Mouse (Mus musculus) ES-E14 (cell line): ENCODE data around the gene Dok7. TPM values are rescaled to one million over a fixed set of nuclear protein-coding genes. Genes with fewer than 3 reads are reported as not detected.

Experiments
- DNase-seq: peaks from one replicate; pipeline ENCODE4 v3.0.0-alpha.2; 2013; ENCODE audit warnings: low read depth, low spot score
- H3K27ac ChIP-seq: 2 replicates; pipeline ENCODE4 v1.5.1; 2012; ENCODE audit warnings: low read depth, mild to moderate bottlenecking, low read length, moderate library complexity, mixed read lengths; ENCODE audit not compliant: poor library complexity, insufficient read depth, severe bottlenecking
- H3K36me3 ChIP-seq: 2 replicates; pipeline ENCODE4 v1.6.1; 2012; ENCODE audit warnings: mild to moderate bottlenecking, low read length, moderate library complexity, mixed read lengths; ENCODE audit not compliant: control insufficient read depth, poor library complexity, insufficient read depth, severe bottlenecking
- H3K4me1 ChIP-seq, 2 experiments: fragments of 150-350 bp in 1 of 2; sonication (generic) in 1 of 2; 2 replicates each; pipeline ENCODE4 v1.6.1; 2012; ENCODE audit warnings: low read length in 2 of 2, mild to moderate bottlenecking in 1 of 2, mixed read lengths in 1 of 2; ENCODE audit not compliant: control insufficient read depth in 2 of 2, insufficient read depth in 2 of 2, poor library complexity in 1 of 2
- H3K4me3 ChIP-seq, 2 experiments: fragments of 150-350 bp in 1 of 2; sonication (generic) in 1 of 2; 2 replicates each; pipeline ENCODE4 v1.5.1; 2012; ENCODE audit warnings: low read length in 2 of 2, low read depth in 1 of 2, mild to moderate bottlenecking in 1 of 2, mixed read lengths in 1 of 2; ENCODE audit not compliant: insufficient read depth in 1 of 2, poor library complexity in 1 of 2, severe bottlenecking in 1 of 2
- H3K9ac ChIP-seq: 2 replicates; pipeline ENCODE4 v1.6.1; 2012; ENCODE audit warnings: low read depth, mild to moderate bottlenecking, low read length, mixed read lengths; ENCODE audit not compliant: poor library complexity, insufficient read depth, severe bottlenecking
- H3K9me3 ChIP-seq: fragments of 150-350 bp; sonication (generic); 2 replicates; pipeline ENCODE4 v1.6.1; 2012; ENCODE audit warnings: low read depth, mild to moderate bottlenecking, low read length; ENCODE audit not compliant: control insufficient read depth, insufficient read depth
- CHD2 ChIP-seq: IDR thresholded peaks from 2 replicates; pipeline ENCODE4 v1.6.1; 2014; ENCODE audit warnings: mild to moderate bottlenecking, low read depth, low read length, inconsistent platforms
- HCFC1 ChIP-seq: IDR thresholded peaks from 2 replicates; pipeline ENCODE4 v1.6.1; 2012; ENCODE audit warnings: low read length, inconsistent platforms, borderline replicate concordance; ENCODE audit not compliant: insufficient read depth
- MAFK ChIP-seq: IDR thresholded peaks from 2 replicates; pipeline ENCODE4 v1.6.1; 2014; ENCODE audit warnings: mild to moderate bottlenecking, low read depth, low read length, inconsistent platforms; ENCODE audit not compliant: insufficient read depth
- ZC3H11A ChIP-seq: IDR thresholded peaks from 2 replicates; pipeline ENCODE4 v1.6.1; 2012; ENCODE audit warnings: low read depth, mild to moderate bottlenecking, inconsistent platforms, low read length, borderline replicate concordance
- ZNF384 ChIP-seq: IDR thresholded peaks from 2 replicates; pipeline ENCODE4 v1.6.1; 2012; ENCODE audit warnings: low read depth, low read length, inconsistent platforms
- in situ Hi-C, 2 experiments: fragments of 600-800 bp; cut with MboI; formaldehyde crosslinking; loops; one replicate each; pipeline ENCODE4 v1.15.1; 2025; ENCODE audit warnings: low sequenced_read_pairs in 2 of 2, inconsistent platforms in 1 of 2; ENCODE audit not compliant: unreplicated experiment in 2 of 2
- total RNA-seq: library from RNA; depleted of rRNA; stranded (reverse); fragments of 300-350 nt; gene quantifications from 2 replicates; pipeline ENCODE4 v1.2.3, GENCODE M21; 2012

Gene Dok7
- total RNA-seq, 1 experiment: 0.18 TPM

DNA sequence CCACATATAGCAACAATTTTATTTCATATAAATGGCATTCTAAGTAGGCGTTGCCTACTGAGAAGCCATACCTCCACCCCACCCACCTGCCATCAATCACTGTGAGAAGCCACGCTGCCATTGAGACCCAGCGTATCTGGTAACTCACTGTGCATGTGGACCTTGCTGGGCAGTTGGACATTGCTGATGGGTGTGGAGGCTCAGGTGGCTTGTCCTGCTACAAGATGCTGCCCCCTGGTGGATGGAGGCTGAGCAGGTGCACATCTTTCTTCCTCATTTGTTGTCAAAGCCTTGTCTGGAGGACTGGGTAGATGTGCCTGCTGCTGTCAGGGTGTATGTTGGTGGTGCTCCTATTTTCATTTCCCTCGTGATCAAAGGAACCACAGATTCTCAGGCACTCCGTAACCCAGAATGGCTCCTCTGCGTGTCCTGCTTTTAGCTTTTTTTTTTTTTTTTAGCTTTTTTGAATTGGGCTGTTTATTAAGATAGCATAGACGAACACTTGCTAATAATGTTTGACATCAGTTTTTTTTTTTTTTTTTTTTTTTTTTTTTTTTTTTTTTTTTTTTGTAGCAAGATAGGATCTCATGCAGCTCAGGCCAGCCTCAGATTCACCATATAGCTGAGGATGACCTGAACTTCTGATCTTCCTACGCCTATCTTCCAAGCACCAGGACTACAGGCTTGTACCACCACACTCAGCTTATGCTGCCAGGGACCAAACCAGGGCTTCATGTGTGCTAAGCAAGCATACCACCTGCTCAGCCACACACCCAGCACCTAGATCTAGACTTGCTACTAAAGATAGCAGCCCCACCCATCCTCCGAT is 32.4 kb downstream of the Dok7 start:
- Histone ChIP-seq H3K9me3 (no peaks in the 10 kb centered on the region), H3K4me1 (no peaks in the 10 kb centered on the region), H3K4me3 (no peak overlapping the region), H3K36me3 (peaks cover 26% of the 10 kb centered on the region), H3K9ac (no peak overlapping the region), H3K27ac (no peak overlapping the region)
- in situ Hi-C loops: no loop called here
- TF ChIP-seq ZNF384 (peak; percentile 94), ZC3H11A (no peak)
- DNase-seq: peak; percentile 81

DNA sequence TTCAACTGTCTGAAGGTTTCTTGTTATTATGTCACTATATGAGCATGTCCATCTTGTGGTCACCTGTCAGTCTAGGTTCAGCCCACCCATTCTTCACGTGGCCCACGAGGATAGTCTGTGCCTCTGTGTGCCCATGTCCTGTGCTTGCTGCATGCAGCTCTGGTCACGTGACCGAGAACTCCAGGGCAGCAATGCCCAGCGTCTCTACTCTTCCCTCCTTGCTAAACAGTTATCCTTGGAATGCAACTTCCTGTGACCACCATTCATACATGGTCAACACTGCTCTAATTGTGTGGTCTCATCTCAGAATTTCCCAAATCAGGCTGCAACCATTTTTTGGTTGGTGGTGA is 33.0 kb downstream of the Dok7 start:
- Histone ChIP-seq H3K4me1 (no peaks in the 10 kb centered on the region), H3K4me3 (no peak overlapping the region), H3K27ac (no peak overlapping the region), H3K36me3 (peaks cover 30% of the 10 kb centered on the region), H3K9ac (no peak overlapping the region), H3K9me3 (no peaks in the 10 kb centered on the region)
- TF ChIP-seq MAFK: no peak
- in situ Hi-C loops: no loop called here
- DNase-seq: no peak

DNA sequence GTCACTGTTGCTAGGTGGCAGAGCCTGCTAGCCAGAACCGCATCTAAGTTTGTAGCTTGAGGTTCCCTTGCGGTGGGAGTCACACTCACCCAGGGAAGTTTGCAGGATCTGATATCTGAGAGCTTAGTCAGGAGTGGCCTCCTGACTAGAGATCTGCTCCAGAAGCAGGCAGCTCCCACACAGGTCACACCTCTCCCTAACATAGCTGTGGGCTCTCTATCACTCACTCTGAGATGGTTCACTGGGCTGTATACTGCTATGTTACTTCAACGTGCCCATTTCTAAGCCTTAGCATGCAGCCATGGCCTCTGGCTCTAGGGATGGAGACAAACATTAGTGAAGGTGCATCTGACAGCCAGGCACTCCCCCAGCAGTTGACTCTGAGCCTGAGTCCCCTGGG is 35.1 kb downstream of the Dok7 start:
- H3K9ac ChIP-seq: no peak overlapping the region
- in situ Hi-C loops: no loop called here

DNA sequence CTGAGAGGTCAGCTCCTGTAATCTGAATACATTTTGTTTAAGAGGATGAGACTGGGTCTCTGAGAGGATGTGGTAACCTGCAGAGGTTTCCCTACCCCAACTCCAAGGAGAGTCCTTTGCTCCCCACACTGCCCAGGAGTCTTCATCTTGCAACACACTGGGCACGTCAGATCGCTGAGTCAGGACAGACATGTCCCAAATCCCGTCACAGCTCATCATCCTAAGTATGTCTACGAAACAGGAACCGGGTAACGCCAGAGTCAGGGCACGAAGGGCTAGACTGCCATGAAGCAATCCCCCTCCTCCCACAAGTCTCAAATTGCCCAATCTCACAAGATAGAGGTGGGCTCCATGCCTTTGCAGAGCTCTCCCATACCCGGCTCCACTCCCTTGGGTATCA is 46.5 kb downstream of the Dok7 start:
- in situ Hi-C loops: no loop called here
- H3K9me3 ChIP-seq: no peaks in the 10 kb centered on the region
- H3K4me1 ChIP-seq: peaks cover 0 to 18% of the 10 kb centered on the region in 2 experiments; a peak in 3 of 4 replicates
- no peak overlapping the region for H3K9ac ChIP-seq
- H3K27ac ChIP-seq: no peak overlapping the region
- DNase-seq: no peak
- TF ChIP-seq HCFC1 (no peak), CHD2 (no peak), ZNF384 (no peak), ZC3H11A (no peak), MAFK (no peak)
- peak overlapping the region; percentile 73 to 92; a peak in 2 of 4 replicates for H3K4me3 ChIP-seq
- peaks cover 45% of the 10 kb centered on the region for H3K36me3 ChIP-seq

More for the DNA sequence above, 35.1 kb downstream of the Dok7 start:
- TF ChIP-seq HCFC1 (no peak), MAFK (no peak), ZNF384 (no peak), CHD2 (no peak), ZC3H11A (no peak)
- Histone ChIP-seq H3K9me3 (no peaks in the 10 kb centered on the region), H3K4me1 (no peaks in the 10 kb centered on the region; a peak in 1 of 4 replicates), H3K36me3 (peaks cover 50% of the 10 kb centered on the region), H3K4me3 (no peak overlapping the region), H3K27ac (no peak overlapping the region)
- DNase-seq: no peak

DNA sequence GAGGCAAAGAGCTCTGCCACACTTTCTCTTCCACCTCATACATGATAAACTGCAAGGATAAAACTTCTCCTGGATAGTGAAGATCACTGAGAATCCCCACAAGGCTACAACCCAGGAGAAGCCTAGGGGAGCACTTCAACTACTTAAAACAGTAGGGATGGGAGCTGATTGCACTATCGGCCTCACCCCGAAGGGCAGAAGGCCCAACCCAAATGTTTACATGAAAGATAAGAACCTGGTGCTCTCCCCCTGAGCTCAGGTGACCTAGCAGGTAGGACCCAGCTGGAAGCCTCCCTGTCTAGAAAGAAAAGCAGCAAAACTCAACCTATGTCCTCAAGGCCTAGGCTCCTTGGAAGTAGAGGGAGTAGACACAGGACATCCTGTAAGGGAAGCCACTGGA is 47.0 kb downstream of the Dok7 start:
- DNase-seq: no peak
- H3K9me3 ChIP-seq: no peaks in the 10 kb centered on the region
- H3K27ac ChIP-seq: peak overlapping the region; percentile 65; the same call in 1 of the 2 replicates
- H3K4me3 ChIP-seq: peak overlapping the region; percentile 73 to 92
- H3K4me1 ChIP-seq: peaks cover 0 to 18% of the 10 kb centered on the region in 2 experiments; a peak in 3 of 4 replicates
- in situ Hi-C loops: no loop called here
- H3K9ac ChIP-seq: no peak overlapping the region
- TF ChIP-seq HCFC1 (no peak), CHD2 (no peak), ZC3H11A (no peak), ZNF384 (no peak), MAFK (no peak)
- peaks cover 41% of the 10 kb centered on the region for H3K36me3 ChIP-seq
